Mouse (Mus musculus) embryonic fibroblast, embryonic 13.5 days (primary cell): ENCODE data around the gene Syde1.

Experiments used
- CTCF ChIP-seq: IDR thresholded peaks from 2 replicates; pipeline ENCODE4 v1.5.1; 2011; ENCODE audit warnings: mild to moderate bottlenecking, control low read depth, low read length, moderate library complexity, borderline replicate concordance; ENCODE audit not compliant: insufficient read depth
- POLR2A ChIP-seq: IDR thresholded peaks from 2 replicates; pipeline ENCODE4 v1.6.1; 2011; ENCODE audit warnings: low read depth, mild to moderate bottlenecking, control low read depth, low read length, moderate library complexity

DNA sequence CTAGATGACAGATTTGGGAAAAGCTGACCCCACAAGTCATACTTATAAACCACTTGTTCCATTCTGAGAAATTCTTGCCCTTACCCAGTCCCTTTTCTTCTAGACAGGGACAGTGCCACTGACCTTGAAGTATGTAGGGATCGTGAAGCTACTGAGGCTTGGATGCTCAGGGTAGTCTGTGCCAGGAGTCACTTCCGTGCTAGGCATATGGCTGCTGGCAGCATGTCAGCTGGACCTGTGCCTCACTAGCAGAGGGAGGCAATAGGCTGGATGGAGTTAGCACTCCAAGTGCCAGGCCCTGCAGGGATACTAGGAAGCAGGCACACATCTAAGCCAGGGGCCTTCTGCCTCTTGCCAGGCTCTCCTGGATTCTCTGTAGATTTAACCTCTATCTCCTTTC lies 16.1 kb downstream of the Syde1 start:
- TF ChIP-seq POLR2A (0 out of 2 replicates have a peak, but pooled peaks have one; percentile 17), CTCF (no peak)
